Mouse (Mus musculus): ENCODE data around the gene Ankrd65.
"Not testable (repeated sequence)": the region's sequence is repeated elsewhere in the genome, so short reads cannot be mapped to it uniquely, and the experiment has no call there.

The Ankrd65 gene

GRCm38 (mm10) chr4:155774971-155775740 lies 15.1 kb upstream of the Ankrd65 start:
- no peak for DNase-seq (ENCODE audit: low read depth, low spot score)

GRCm38 (mm10) chr4:155775855-155776254 lies 14.4 kb upstream of the Ankrd65 start:
- no peak for DNase-seq (ENCODE audit: low read depth, low spot score)

- no peak for DNase-seq (ENCODE audit: low read depth, low spot score)
These were observed 13.4 kb upstream of the Ankrd65 start for GRCm38 (mm10) chr4:155776704-155777335.

- no peak for DNase-seq (ENCODE audit: low read depth, low spot score)
These were observed 12.4 kb upstream of the Ankrd65 start for GRCm38 (mm10) chr4:155777816-155778215.

GRCm38 (mm10) chr4:155779498-155779897 lies 10.7 kb upstream of the Ankrd65 start:
- DNase-seq (ENCODE audit: low read depth, low spot score) = no peak

- DNase-seq (ENCODE audit: low read depth, low spot score) = no peak
These were observed 9.3 kb upstream of the Ankrd65 start for GRCm38 (mm10) chr4:155780895-155781294.

GRCm38 (mm10) chr4:155783486-155784080 lies 6.7 kb upstream of the Ankrd65 start:
- DNase-seq (ENCODE audit: low read depth, low spot score) = no peak

GRCm38 (mm10) chr4:155784081-155784701 lies 6.0 kb upstream of the Ankrd65 start:
- DNase-seq (ENCODE audit: low read depth, low spot score) = no peak

- no peak for DNase-seq (ENCODE audit: low read depth, low spot score)
These were observed 5.0 kb upstream of the Ankrd65 start for GRCm38 (mm10) chr4:155785246-155785645.

- DNase-seq (ENCODE audit: low read depth, low spot score) = no peak
These were observed 4.4 kb upstream of the Ankrd65 start, which contains the start of gene Tmem88b for GRCm38 (mm10) chr4:155785819-155786218. TSS of gene Tmem88b (minus strand) at chr4:155785874.

GRCm38 (mm10) chr4:155788300-155788699 lies 1.9 kb upstream of the Ankrd65 start:
- no peak for DNase-seq (ENCODE audit: low read depth, low spot score)

GRCm38 (mm10) chr4:155788833-155789232 lies 1.4 kb upstream of the Ankrd65 start:
- DNase-seq (ENCODE audit: low read depth, low spot score) = not testable (repeated sequence)

GRCm38 (mm10) chr4:155790650-155791161 lies 467 bp downstream of the Ankrd65 start:
- no peak for DNase-seq (ENCODE audit: low read depth, low spot score)

- no peak for DNase-seq (ENCODE audit: low read depth, low spot score)
These were observed 1.1 kb downstream of the Ankrd65 start for GRCm38 (mm10) chr4:155791240-155791933.

GRCm38 (mm10) chr4:155793730-155794129 lies 3.5 kb downstream of the Ankrd65 start:
- no peak for DNase-seq (ENCODE audit: low read depth, low spot score)

GRCm38 (mm10) chr4:155802075-155802474 lies 11.8 kb downstream of the Ankrd65 start:
- DNase-seq (ENCODE audit: low read depth, low spot score) = no peak

GRCm38 (mm10) chr4:155802741-155803339 lies 12.6 kb downstream of the Ankrd65 start, which contains the start of gene Mrpl20:
TSS of gene Mrpl20 (plus strand) at chr4:155802878.
- DNase-seq (ENCODE audit: low read depth, low spot score) = no peak

- peak; percentile 92 for DNase-seq (ENCODE audit: low read depth, low spot score)
These were observed 13.3 kb downstream of the Ankrd65 start for GRCm38 (mm10) chr4:155803340-155804041.

GRCm38 (mm10) chr4:155807841-155808240 lies 17.6 kb downstream of the Ankrd65 start:
- DNase-seq (ENCODE audit: low read depth, low spot score) = no peak

All from c-Kit-negative CD71-positive TER-119-positive erythroid progenitor cells, embryonic 14.5 days (primary cell).